Mouse (Mus musculus): ENCODE data around the gene Bcl11b. TPM values are rescaled to one million over a fixed set of nuclear protein-coding genes. Genes with fewer than 3 reads are reported as not detected.

The Bcl11b gene
- polyA plus RNA-seq, 1 experiment from 2014 or later: 38.4 TPM

- Histone ChIP-seq H3K4me2 (ENCODE audit: low read length) (no peak overlapping the region), H3K27me3 (ENCODE audit: control insufficient read depth, insufficient read depth, low read length) (no peaks in the 10 kb centered on the region), H3K4me3 (replicated peaks; ENCODE audit: low read depth, low read length) (no peak overlapping the region), H3K9ac (replicated peaks; ENCODE audit: low read length) (no peak overlapping the region), H3K27ac (replicated peaks; ENCODE audit: low read depth, low read length) (no peak overlapping the region), H3K36me3 (ENCODE audit: control insufficient read depth, insufficient read depth, low read length) (peaks cover 2% of the 10 kb centered on the region; the same call in 1 of the 2 replicates), H3K9me3 (ENCODE audit: control insufficient read depth, low read length) (no peaks in the 10 kb centered on the region), H3K4me1 (ENCODE audit: control insufficient read depth, insufficient read depth, low read length) (peaks cover 14% of the 10 kb centered on the region; the same call in 1 of the 2 replicates)
- no peak for ATAC-seq (ENCODE audit: low FRiP score, low TSS enrichment)
- DNase-seq: no peak
- 92% methylated on average over 7 of the region's 7 CpGs for WGBS
These were observed 81.2 kb downstream of the Bcl11b start for GRCm38 (mm10) chr12:107922180-107922579.

GRCm38 (mm10) chr12:107921566-107921965 is 81.8 kb downstream of the Bcl11b start:
- Histone ChIP-seq H3K9ac (replicated peaks; ENCODE audit: low read length) (no peak overlapping the region), H3K27ac (replicated peaks; ENCODE audit: low read depth, low read length) (no peak overlapping the region), H3K4me1 (ENCODE audit: control insufficient read depth, insufficient read depth, low read length) (peaks cover 10% of the 10 kb centered on the region; the same call in 1 of the 2 replicates), H3K36me3 (ENCODE audit: control insufficient read depth, insufficient read depth, low read length) (peaks cover 8% of the 10 kb centered on the region), H3K9me3 (ENCODE audit: control insufficient read depth, low read length) (peaks cover 2% of the 10 kb centered on the region; the same call in 1 of the 2 replicates), H3K4me2 (ENCODE audit: low read length) (no peak overlapping the region), H3K27me3 (ENCODE audit: control insufficient read depth, insufficient read depth, low read length) (no peaks in the 10 kb centered on the region), H3K4me3 (replicated peaks; ENCODE audit: low read depth, low read length) (no peak overlapping the region)
- 87% methylated on average over 7 of the region's 7 CpGs for WGBS
- no peak for DNase-seq
- ATAC-seq (ENCODE audit: low FRiP score, low TSS enrichment): no peak

- no peak overlapping the region for H3K27ac ChIP-seq (replicated peaks; ENCODE audit: low read depth, low read length)
- H3K9me3 ChIP-seq (ENCODE audit: control insufficient read depth, low read length): peaks cover 6% of the 10 kb centered on the region; the same call in 1 of the 2 replicates
- H3K4me2 ChIP-seq (ENCODE audit: low read length): no peak overlapping the region
- no peak overlapping the region for H3K9ac ChIP-seq (replicated peaks; ENCODE audit: low read length)
- no peak overlapping the region for H3K4me3 ChIP-seq (replicated peaks; ENCODE audit: low read depth, low read length)
- peaks cover 9% of the 10 kb centered on the region; the same call in 1 of the 2 replicates for H3K4me1 ChIP-seq (ENCODE audit: control insufficient read depth, insufficient read depth, low read length)
- ATAC-seq (ENCODE audit: low FRiP score, low TSS enrichment) (no peak), DNase-seq (no peak)
- H3K27me3 ChIP-seq (ENCODE audit: control insufficient read depth, insufficient read depth, low read length): no peaks in the 10 kb centered on the region
- H3K36me3 ChIP-seq (ENCODE audit: control insufficient read depth, insufficient read depth, low read length): peaks cover 12% of the 10 kb centered on the region
- 45% methylated on average over 6 of the region's 6 CpGs for WGBS
These were observed 82.2 kb downstream of the Bcl11b start for GRCm38 (mm10) chr12:107921154-107921553.

GRCm38 (mm10) chr12:107920716-107921115 is 82.7 kb downstream of the Bcl11b start:
- no peak for ATAC-seq (ENCODE audit: low FRiP score, low TSS enrichment)
- Histone ChIP-seq H3K36me3 (ENCODE audit: control insufficient read depth, insufficient read depth, low read length) (peaks cover 16% of the 10 kb centered on the region), H3K4me1 (ENCODE audit: control insufficient read depth, insufficient read depth, low read length) (peaks cover 9% of the 10 kb centered on the region; the same call in 1 of the 2 replicates), H3K4me2 (ENCODE audit: low read length) (no peak overlapping the region), H3K27me3 (ENCODE audit: control insufficient read depth, insufficient read depth, low read length) (no peaks in the 10 kb centered on the region), H3K4me3 (replicated peaks; ENCODE audit: low read depth, low read length) (no peak overlapping the region), H3K27ac (replicated peaks; ENCODE audit: low read depth, low read length) (no peak overlapping the region), H3K9ac (replicated peaks; ENCODE audit: low read length) (no peak overlapping the region), H3K9me3 (ENCODE audit: control insufficient read depth, low read length) (peaks cover 11% of the 10 kb centered on the region)
- WGBS: 74% methylated on average over 13 of the region's 13 CpGs
- DNase-seq: no peak

- Histone ChIP-seq H3K36me3 (ENCODE audit: control insufficient read depth, insufficient read depth, low read length) (peaks cover 23% of the 10 kb centered on the region), H3K9ac (replicated peaks; ENCODE audit: low read length) (no peak overlapping the region), H3K4me1 (ENCODE audit: control insufficient read depth, insufficient read depth, low read length) (peaks cover 9% of the 10 kb centered on the region; the same call in 1 of the 2 replicates), H3K27me3 (ENCODE audit: control insufficient read depth, insufficient read depth, low read length) (no peaks in the 10 kb centered on the region), H3K4me3 (replicated peaks; ENCODE audit: low read depth, low read length) (no peak overlapping the region), H3K27ac (replicated peaks; ENCODE audit: low read depth, low read length) (no peak overlapping the region), H3K9me3 (ENCODE audit: control insufficient read depth, low read length) (peaks cover 15% of the 10 kb centered on the region), H3K4me2 (ENCODE audit: low read length) (no peak overlapping the region)
- ATAC-seq (ENCODE audit: low FRiP score, low TSS enrichment): no peak
- 94% methylated on average over 2 of the region's 2 CpGs for WGBS
- no peak for DNase-seq
These were observed 83.3 kb downstream of the Bcl11b start for GRCm38 (mm10) chr12:107920076-107920475.

- H3K4me1 ChIP-seq (ENCODE audit: control insufficient read depth, insufficient read depth, low read length): peaks cover 7% of the 10 kb centered on the region; the same call in 1 of the 2 replicates
- no peak overlapping the region for H3K4me2 ChIP-seq (ENCODE audit: low read length)
- no peak overlapping the region for H3K4me3 ChIP-seq (replicated peaks; ENCODE audit: low read depth, low read length)
- peaks cover 15% of the 10 kb centered on the region for H3K9me3 ChIP-seq (ENCODE audit: control insufficient read depth, low read length)
- no peaks in the 10 kb centered on the region for H3K27me3 ChIP-seq (ENCODE audit: control insufficient read depth, insufficient read depth, low read length)
- ATAC-seq (ENCODE audit: low FRiP score, low TSS enrichment) (no peak), DNase-seq (no peak)
- no peak overlapping the region for H3K9ac ChIP-seq (replicated peaks; ENCODE audit: low read length)
- no peak overlapping the region for H3K27ac ChIP-seq (replicated peaks; ENCODE audit: low read depth, low read length)
- H3K36me3 ChIP-seq (ENCODE audit: control insufficient read depth, insufficient read depth, low read length): peaks cover 23% of the 10 kb centered on the region
- 97% methylated on average over 6 of the region's 6 CpGs for WGBS
These were observed 84.6 kb downstream of the Bcl11b start for GRCm38 (mm10) chr12:107918779-107919178.

GRCm38 (mm10) chr12:107916008-107916407 is 87.4 kb downstream of the Bcl11b start:
- Histone ChIP-seq H3K9me3 (ENCODE audit: control insufficient read depth, low read length) (peaks cover 15% of the 10 kb centered on the region), H3K27ac (replicated peaks; ENCODE audit: low read depth, low read length) (no peak overlapping the region), H3K36me3 (ENCODE audit: control insufficient read depth, insufficient read depth, low read length) (peaks cover 23% of the 10 kb centered on the region), H3K4me3 (replicated peaks; ENCODE audit: low read depth, low read length) (no peak overlapping the region), H3K4me2 (ENCODE audit: low read length) (no peak overlapping the region), H3K27me3 (ENCODE audit: control insufficient read depth, insufficient read depth, low read length) (no peaks in the 10 kb centered on the region), H3K9ac (replicated peaks; ENCODE audit: low read length) (no peak overlapping the region), H3K4me1 (ENCODE audit: control insufficient read depth, insufficient read depth, low read length) (peaks cover 7% of the 10 kb centered on the region; the same call in 1 of the 2 replicates)
- 96% methylated on average over 39 of the region's 39 CpGs for WGBS
- DNase-seq (no peak), ATAC-seq (ENCODE audit: low FRiP score, low TSS enrichment) (no peak)

GRCm38 (mm10) chr12:107915396-107915795 is 88.0 kb downstream of the Bcl11b start:
- WGBS: 97% methylated on average over 32 of the region's 32 CpGs
- Histone ChIP-seq H3K9ac (replicated peaks; ENCODE audit: low read length) (no peak overlapping the region), H3K9me3 (ENCODE audit: control insufficient read depth, low read length) (peaks cover 15% of the 10 kb centered on the region), H3K27me3 (ENCODE audit: control insufficient read depth, insufficient read depth, low read length) (no peaks in the 10 kb centered on the region), H3K27ac (replicated peaks; ENCODE audit: low read depth, low read length) (no peak overlapping the region), H3K4me3 (replicated peaks; ENCODE audit: low read depth, low read length) (no peak overlapping the region), H3K4me2 (ENCODE audit: low read length) (no peak overlapping the region), H3K4me1 (ENCODE audit: control insufficient read depth, insufficient read depth, low read length) (0 out of 2 replicates have a peak, but pooled peaks cover 2% of the 10 kb centered on the region), H3K36me3 (ENCODE audit: control insufficient read depth, insufficient read depth, low read length) (peaks cover 23% of the 10 kb centered on the region)
- DNase-seq (no peak), ATAC-seq (ENCODE audit: low FRiP score, low TSS enrichment) (no peak)

- Histone ChIP-seq H3K4me2 (ENCODE audit: low read length) (no peak overlapping the region), H3K27ac (replicated peaks; ENCODE audit: low read depth, low read length) (no peak overlapping the region), H3K4me1 (ENCODE audit: control insufficient read depth, insufficient read depth, low read length) (0 out of 2 replicates have a peak, but pooled peaks cover 2% of the 10 kb centered on the region), H3K9ac (replicated peaks; ENCODE audit: low read length) (no peak overlapping the region), H3K9me3 (ENCODE audit: control insufficient read depth, low read length) (peaks cover 4% of the 10 kb centered on the region; the same call in 1 of the 2 replicates), H3K36me3 (ENCODE audit: control insufficient read depth, insufficient read depth, low read length) (no peaks in the 10 kb centered on the region), H3K27me3 (ENCODE audit: control insufficient read depth, insufficient read depth, low read length) (no peaks in the 10 kb centered on the region), H3K4me3 (replicated peaks; ENCODE audit: low read depth, low read length) (no peak overlapping the region)
- 89% methylated on average over 11 of the region's 11 CpGs for WGBS
- DNase-seq (no peak), ATAC-seq (ENCODE audit: low FRiP score, low TSS enrichment) (no peak)
These were observed 94.6 kb downstream of the Bcl11b start for GRCm38 (mm10) chr12:107908826-107909225.

All from midbrain, embryonic 14.5 days (tissue).